Mouse (Mus musculus): ENCODE measurements around the gene Spag5.

The Spag5 gene

DNA sequence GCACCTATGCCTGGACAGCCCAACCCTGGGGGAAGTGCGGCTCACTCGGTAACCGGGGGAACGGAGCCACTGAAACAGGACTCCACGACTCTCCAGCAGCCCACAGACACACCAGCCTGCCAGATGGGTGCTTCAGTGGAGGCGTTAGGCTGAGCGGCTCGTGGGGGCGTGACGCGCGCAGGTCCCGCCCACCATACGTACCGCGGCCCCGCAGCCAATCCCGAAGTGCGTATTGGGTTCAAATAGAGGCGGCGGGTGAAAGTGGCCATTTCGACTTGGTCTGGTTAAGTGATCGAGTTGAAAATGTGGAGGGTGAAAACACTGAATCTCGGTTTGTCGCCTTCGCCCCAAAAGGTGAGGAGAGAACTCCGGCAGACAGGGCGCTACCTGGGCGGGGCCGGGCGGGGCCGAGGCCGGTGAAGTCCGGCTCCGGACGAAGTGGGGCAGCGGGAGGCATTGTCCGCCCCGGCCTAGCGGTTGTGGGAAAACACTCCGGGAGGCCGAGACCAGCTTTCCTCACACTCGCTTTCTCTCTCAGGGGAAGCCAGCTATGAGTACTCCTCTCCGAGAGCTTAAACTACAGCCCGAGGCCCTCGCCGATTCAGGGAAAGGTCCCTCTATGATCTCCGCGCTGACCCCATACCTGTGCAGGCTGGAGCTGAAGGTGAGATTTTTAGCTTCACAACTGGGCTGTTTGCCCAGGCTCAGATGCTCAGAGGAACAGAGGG, at the start of gene Spag5:
Gene Spag5, plus strand, starts transcription at position 173 of the 728 bp plus-strand sequence.
- peak; percentile 90 to 94 for DNase-seq

DNA sequence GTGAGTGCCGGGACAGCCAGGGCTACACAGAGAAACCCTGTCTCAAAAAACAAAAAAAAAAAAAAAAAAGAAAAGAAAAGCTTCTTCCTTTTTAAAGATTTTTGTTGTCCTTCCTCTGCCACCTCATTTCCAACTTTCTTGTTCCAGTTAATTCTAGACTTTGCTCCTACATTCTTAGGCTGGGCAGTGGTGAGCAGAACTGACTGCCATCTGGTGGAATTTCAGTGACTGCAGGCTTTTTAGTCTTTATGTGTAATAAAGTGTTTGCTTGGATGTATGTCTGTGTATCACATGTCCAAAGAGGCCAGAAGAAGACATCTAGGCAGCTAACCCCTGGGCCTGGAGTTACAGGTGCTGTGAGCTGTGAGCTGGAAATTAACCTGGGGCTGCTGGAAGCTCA, 44.7 kb upstream of the Spag5 start:
- DNase-seq, result peak in 1 of 2 experiments; percentile 39

GRCm38 (mm10) chr11:78260489-78261258, 40.7 kb upstream of the Spag5 start:
- no peak for DNase-seq

DNA sequence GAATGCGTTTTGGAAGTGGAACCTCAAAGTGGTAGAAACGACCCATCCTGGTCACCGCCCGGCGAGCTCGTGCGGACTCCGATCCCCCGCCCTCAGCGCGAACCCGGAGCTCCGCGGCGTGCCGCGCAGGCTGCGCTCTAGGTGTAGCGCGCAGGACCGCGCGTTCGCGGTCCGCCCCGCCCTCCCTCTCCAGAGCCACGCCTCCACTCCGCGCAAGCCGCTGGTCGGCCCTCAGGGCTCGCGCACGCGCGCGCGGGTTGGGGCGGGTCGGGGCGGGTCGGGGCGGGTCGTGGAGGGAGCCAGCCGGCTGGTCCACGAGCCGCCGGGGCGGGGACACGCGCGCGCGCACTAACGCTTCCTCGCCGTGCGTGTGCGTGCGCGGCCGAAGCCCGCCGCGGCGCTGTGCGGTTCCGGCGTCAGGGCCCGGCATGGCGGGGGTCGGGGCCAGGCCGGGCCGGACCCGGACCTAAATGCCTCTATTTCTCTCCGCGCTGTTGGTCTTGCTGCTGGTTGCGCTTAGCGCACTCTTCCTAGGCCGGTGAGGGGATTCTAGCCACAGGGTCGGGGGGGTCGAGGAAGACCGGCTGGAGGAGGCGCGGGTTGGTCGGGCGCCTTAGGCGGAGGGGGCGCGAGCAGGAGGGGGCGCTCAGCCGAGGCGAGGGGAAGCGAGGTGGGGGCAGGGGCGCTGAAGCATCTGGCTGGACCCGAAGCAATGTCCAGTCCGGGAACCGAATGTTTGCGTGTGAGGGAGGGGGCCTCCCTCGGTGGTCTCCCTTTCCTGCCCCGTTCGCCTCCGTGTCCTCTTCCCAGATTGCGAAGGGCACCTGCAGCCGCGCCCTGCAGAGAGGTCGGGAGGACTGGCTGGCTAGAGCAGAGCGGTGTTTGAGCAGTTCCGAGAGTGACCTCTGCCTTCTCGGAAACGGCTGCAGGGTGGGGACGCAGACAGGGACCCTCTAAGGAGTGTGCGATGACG, 39.7 kb upstream of the Spag5 start, which contains the start of gene 2610507B11Rik:
Gene 2610507B11Rik, plus strand, starts transcription at position 373 of the 973 bp plus-strand sequence.
- peak; percentile 92 to 97 for DNase-seq

GRCm38 (mm10) chr11:78262550-78262949, 38.8 kb upstream of the Spag5 start:
- peak; percentile 62 to 82 for DNase-seq

DNA sequence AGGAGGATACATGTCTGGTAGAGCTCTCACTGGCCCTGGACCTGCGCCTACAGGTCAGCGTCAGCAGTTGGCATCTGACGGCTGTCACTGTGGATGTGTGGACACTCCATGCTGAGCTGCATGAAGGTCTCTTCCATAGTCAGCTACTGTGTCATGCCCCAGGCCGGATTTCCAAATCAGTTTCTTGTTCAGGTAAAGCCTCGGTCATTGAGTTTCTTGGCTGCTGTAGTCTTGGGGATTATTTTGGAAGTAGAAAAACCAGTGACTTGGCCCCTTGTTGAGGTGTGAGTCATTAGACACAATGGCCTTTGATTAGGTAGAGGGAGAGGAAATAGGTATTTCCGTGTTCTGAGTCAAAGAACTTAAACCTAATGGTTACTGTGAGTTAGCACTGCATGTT, 35.8 kb upstream of the Spag5 start:
- no peak for DNase-seq

DNA sequence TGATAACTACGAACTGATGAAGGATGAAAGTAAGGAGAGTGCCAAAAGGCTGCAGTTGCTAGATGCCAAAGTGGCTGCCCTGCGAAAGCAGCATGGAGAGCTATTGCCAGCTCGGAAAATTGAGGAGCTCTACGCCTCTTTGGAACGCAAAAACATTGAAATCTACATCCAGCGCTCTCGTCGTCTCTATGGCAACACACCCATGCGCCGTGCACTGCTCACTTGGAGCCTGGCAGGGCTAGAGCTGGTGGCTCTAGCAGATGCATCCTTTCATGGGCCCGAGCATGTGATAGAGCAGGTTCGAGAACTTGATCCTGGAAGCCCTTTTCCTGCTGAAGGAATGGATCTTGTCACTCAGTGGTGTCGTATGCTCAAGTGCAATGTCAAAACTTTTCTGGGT, 29.3 kb upstream of the Spag5 start:
- no peak for DNase-seq

GRCm38 (mm10) chr11:78275596-78275995, 25.7 kb upstream of the Spag5 start:
- no peak for DNase-seq

GRCm38 (mm10) chr11:78276169-78276568, 25.2 kb upstream of the Spag5 start:
- DNase-seq, result peak in 1 of 2 experiments; percentile 51

DNA sequence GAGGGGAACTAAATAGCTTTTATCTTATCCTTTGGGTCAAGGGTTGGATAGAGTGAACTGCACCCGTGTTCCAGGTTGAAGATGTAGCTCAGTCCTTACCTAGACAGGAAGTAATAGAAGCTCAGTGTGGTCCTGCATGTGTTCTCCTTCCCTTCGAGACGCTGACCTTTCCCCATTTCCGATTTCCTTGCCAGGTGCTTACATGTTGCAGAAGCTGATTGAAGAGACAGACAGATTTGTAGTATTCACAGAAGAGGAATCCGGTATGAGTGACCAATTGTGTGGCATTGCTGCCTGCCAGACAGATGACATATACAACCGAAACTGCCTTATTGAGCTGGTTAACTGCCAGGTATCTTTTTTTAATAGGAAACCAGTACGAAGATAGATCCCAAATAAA, 22.5 kb upstream of the Spag5 start:
- no peak for DNase-seq

- no peak for DNase-seq
Observed at GRCm38 (mm10) chr11:78279586-78279985, 21.7 kb upstream of the Spag5 start.

DNA sequence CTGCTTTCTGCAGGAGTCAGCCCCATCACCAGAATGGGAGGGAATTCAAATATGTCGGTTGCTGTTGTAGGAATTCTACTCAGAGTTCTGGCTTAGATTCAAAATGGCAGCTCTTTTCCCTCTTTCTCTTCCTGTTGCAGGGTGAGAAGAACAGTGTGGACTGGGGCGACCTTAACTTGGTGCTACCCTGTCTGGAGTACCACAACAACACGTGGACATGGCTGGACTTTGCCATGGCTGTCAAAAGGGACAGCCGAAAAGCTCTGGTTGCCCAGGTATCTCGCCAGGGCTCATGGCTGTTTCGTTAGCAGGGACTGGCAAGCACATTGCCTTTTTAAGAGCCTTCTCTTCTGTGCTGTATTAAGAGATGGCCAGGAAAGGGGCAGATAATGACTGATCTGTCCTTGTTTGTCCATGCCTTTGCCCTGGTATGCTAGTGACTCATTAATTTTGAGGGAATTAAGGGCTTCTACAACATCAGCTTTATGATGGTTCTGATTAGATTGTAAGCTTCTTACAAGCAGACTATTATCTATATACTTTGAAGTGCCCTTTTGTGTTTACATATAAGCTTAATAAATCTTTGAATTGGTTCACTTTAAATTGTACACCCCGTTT, 12.1 kb upstream of the Spag5 start:
- no peak for DNase-seq

DNA sequence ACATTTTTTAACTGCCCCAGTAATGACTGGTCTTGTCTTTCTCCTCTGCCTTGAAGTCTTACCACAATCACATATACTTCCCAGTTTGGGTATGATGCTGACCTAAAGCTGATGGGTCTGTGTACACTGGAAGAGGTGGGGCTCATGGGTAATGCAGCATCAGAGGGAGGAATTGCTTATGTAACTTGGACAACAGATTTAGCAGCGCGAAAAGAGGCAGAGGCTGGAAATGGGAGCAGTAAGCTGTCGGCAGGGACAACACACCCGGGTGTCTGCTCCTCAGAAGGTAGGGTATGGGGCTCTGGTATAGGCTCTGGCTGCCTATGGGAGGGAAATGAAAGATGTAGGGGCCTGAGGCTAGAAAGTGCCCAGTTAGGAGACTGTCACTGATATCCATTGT, 10.7 kb upstream of the Spag5 start, which contains the start of gene BC030499:
Gene BC030499, plus strand, starts transcription at position 188 of the 400 bp plus-strand sequence.
- DNase-seq, result no peak

- DNase-seq, result no peak
Observed at GRCm38 (mm10) chr11:78294585-78294984, 6.7 kb upstream of the Spag5 start.

GRCm38 (mm10) chr11:78300917-78301316, 412 bp upstream of the Spag5 start:
- DNase-seq, result no peak

DNA sequence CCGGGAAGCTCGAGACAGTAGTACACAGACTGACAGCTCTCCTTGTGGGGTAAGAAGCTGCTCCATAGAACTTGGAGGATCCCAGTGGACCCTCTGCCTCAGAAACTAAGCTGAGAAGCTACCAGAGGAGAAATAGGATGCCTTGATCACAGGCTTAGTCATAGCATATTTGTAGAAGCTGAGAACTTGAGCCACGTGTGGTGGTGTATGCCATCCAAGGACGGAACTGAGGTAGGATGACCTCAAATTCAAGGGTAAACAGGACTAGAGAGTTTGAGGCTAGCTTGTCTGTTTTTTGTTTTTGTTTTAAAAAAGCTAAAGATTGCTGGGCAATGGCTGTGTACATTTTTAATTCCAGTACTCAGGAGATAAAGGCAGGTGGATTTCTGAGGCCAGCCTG, 3.9 kb downstream of the Spag5 start:
- no peak for DNase-seq

GRCm38 (mm10) chr11:78310861-78311511, 9.7 kb downstream of the Spag5 start:
- no peak for DNase-seq

DNA sequence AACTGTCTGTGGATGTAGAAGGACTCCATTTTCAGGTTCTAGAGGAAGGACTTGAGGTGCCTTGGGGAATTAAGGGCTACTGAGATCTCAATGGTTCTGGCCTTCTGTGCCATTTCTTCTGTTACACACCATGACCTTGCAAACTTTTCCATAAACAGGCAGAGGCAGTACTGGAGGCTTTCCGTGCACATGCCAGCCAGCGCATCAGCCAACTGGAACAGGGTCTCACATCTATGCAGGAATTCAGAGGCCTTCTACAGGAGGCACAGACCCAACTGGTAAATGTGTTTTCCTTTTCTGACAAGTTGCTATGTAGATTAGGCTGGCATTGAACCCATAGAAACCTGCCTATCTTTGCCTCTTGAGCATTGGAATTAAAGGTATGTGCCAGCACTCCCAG, 12.3 kb downstream of the Spag5 start:
- peak; percentile 18 to 22 for DNase-seq

- no peak for DNase-seq
Observed at GRCm38 (mm10) chr11:78318411-78318810, 17.1 kb downstream of the Spag5 start.

GRCm38 (mm10) chr11:78322076-78322831, 20.9 kb downstream of the Spag5 start:
- DNase-seq, result no peak

DNA sequence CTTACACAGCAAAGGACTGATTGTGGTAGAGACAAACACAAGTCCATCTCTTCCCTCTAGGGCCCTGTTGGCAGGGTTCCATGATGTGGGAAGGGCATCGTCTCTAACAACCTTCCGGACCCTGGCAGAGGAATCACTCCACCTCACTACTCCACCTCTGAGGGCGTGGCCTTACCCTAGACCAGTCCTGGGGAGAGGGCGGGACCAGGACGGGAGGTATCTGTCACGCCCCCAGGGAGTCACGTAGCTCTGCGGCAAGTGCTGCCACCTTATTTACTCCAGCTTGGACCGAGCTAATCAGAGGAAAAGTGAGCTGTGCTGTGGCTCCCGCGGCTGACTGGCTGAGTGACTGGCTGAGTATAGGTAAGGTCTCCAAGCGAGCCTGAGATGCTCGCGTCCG, 21.5 kb downstream of the Spag5 start, which contains the start of gene Aldoc:
Gene Aldoc, plus strand, starts transcription at position 109 of the 400 bp plus-strand sequence.
- DNase-seq, result peak; percentile 92 to 96
